Comparison of ENCODE assay signal across 9 mouse cellular contexts in the genomic region with DNA sequence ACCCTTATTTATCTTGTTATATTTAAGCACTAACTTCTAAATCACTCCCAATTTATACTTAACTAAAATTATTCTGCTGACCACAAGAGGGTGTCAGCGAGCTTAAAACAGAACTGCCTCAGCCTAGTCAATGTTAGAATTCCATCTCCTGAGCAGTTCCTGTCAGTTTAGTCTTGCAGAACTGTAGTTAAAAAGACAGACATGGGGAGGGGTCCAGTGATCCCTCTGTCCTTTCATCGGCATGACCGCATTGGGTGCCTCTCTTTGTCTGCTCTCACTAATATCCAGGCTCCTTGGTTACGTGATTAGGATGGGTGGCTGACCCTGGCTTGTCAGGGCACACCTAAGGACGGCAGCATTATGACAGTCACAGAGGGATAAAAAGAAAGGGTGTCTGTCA.
A peak's percentile ranks its signal among the peaks of the same experiment; 100 is the strongest.
DNase-seq lines count a peak whose midpoint lies in the region; ATAC-seq lines count a peak whose summit lies in the region.
"Had no signal": no experiment of that assay in that cellular context is flagged by ENCODE, and none has a peak within 500 bp of the region (broad histone marks: within the 10 kb centered on the region; RNA-seq: fewer than 3 reads in every experiment).

No protein-coding gene starts in this region.

- H3K4me2 ChIP-seq in midbrain, embryonic 12.5 days (replicated peaks): no peak overlapping the region
- H3K4me2 ChIP-seq: embryonic facial prominence, embryonic 15.5 days had no signal

- H3K9me3 ChIP-seq in midbrain, embryonic 12.5 days: no peaks in the 10 kb centered on the region
- H3K9me3 ChIP-seq: embryonic facial prominence, embryonic 15.5 days had no signal

- WGBS in midbrain, embryonic 12.5 days: 41% methylated on average over 5 of the region's 5 CpGs

- ATAC-seq in granulocyte monocyte progenitor cell, adult 5-6 weeks (replicated peaks; ENCODE audit: poor library complexity, severe bottlenecking): peak; percentile 31
- peak; percentile 56 for ATAC-seq in midbrain, embryonic 12.5 days (ENCODE audit: low FRiP score, low read depth)
- ATAC-seq in erythroid progenitor cell, adult 5-6 weeks (replicated peaks; ENCODE audit: low FRiP score, poor library complexity, severe bottlenecking): no peak

- peak; percentile 39 to 61 for DNase-seq in left cerebral cortex, adult 18-20 months (ENCODE audit: low spot score in 2 of 2)
- no peak for DNase-seq in left cerebral cortex, adult 8-10 months (ENCODE audit: low spot score in 2 of 2)
- peak; percentile 13 for DNase-seq in MEL-GATA-1-ER (ENCODE audit: extremely low read depth, low read depth)
- DNase-seq in cerebellum, adult 18-20 months: peak; percentile 57 to 65
- peak; percentile 55 to 57 for DNase-seq in kidney, postnatal 4 days

- no peak overlapping the region for H3K27ac ChIP-seq in midbrain, embryonic 12.5 days (replicated peaks)
- H3K27ac ChIP-seq: embryonic facial prominence, embryonic 15.5 days had no signal

- H3K4me1 ChIP-seq in midbrain, embryonic 12.5 days: no peaks in the 10 kb centered on the region
- H3K4me1 ChIP-seq: embryonic facial prominence, embryonic 15.5 days had no signal

- no peak overlapping the region for H3K9ac ChIP-seq in midbrain, embryonic 12.5 days (replicated peaks)
- H3K9ac ChIP-seq: embryonic facial prominence, embryonic 15.5 days had no signal

- no peaks in the 10 kb centered on the region for H3K36me3 ChIP-seq in midbrain, embryonic 12.5 days
- H3K36me3 ChIP-seq: embryonic facial prominence, embryonic 15.5 days had no signal

- no peak overlapping the region for H3K4me3 ChIP-seq in midbrain, embryonic 12.5 days
- H3K4me3 ChIP-seq: embryonic facial prominence, embryonic 15.5 days had no signal

- H3K27me3 ChIP-seq in midbrain, embryonic 12.5 days: no peaks in the 10 kb centered on the region
- H3K27me3 ChIP-seq: embryonic facial prominence, embryonic 15.5 days had no signal

Comparison
In these comparisons a context has a peak if more than half of its experiments do, and no peak if none do; other contexts are left out.
1. DNase-seq: peak in left cerebral cortex, adult 18-20 months (2 of 2), MEL-GATA-1-ER (single experiment), cerebellum, adult 18-20 months (2 of 2) and kidney, postnatal 4 days (2 of 2); none in left cerebral cortex, adult 8-10 months (0 of 2).